Mouse (Mus musculus): ENCODE data around the gene Spaca9. TPM values are rescaled to one million over a fixed set of nuclear protein-coding genes. Genes with fewer than 3 reads are reported as not detected.

The Spaca9 gene
- polyA plus RNA-seq, 1 experiment from 2014 or later = 1.3 TPM

DNA sequence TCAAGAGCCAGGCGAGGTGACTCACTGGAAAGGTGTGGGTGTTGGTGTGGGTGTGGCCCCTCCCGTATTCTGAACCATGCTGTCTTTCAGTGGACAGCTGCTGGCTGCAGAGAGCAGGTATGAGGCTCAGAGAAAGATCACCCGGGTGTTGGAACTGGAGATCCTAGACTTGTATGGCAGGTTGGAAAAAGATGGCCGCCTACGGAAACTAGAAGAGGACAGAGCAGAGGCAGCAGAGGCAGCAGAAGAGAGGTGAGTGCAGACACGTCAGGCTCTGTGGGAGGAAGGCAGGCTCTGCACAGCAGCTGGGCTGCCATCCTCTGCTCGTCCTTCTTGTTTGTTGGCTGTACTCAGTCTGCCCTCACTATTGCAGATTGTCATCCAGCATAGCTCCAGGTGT is 13.6 kb downstream of the Spaca9 start:
- no peak overlapping the region for H3K9ac ChIP-seq (ENCODE audit: low read length)
- 85% methylated on average over 7 of the region's 7 CpGs for WGBS
- DNase-seq (ENCODE audit: low spot score) = no peak

DNA sequence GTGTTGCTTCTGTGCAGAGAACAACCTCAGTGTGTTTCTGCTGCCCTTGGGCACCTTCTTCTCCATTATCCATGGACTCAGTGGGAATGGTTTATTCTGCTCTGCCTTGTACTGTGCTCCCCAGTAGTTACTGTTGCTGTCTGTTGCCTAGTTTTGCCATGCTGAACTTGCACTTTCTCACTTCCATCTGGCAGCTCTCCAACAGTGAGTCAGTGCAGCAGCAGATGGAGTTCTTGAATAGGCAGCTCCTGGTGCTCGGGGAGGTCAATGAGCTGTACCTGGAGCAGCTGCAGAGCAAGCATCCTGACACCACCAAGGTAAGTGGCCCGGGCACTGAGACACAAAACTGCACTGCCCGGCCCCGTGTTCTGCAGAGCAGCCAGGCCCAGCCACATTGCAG is 17.8 kb downstream of the Spaca9 start:
- H3K4me2 ChIP-seq (ENCODE audit: low read length) = no peak overlapping the region
- ATAC-seq (replicated peaks; ENCODE audit: low FRiP score, low TSS enrichment, low read depth) = no peak
- H3K4me1 ChIP-seq (replicated peaks; ENCODE audit: control insufficient read depth, insufficient read depth, low read length) = no peaks in the 10 kb centered on the region
- H3K27me3 ChIP-seq (replicated peaks; ENCODE audit: control insufficient read depth, insufficient read depth, low read length) = no peaks in the 10 kb centered on the region
- WGBS = 88% methylated on average over 4 of the region's 4 CpGs
- H3K4me3 ChIP-seq (ENCODE audit: low read depth, low read length) = no peak overlapping the region
- H3K27ac ChIP-seq (ENCODE audit: low read depth) = no peak overlapping the region
- no peak for DNase-seq (ENCODE audit: low spot score)
- H3K36me3 ChIP-seq (ENCODE audit: control insufficient read depth, insufficient read depth, low read length) = peaks cover 90% of the 10 kb centered on the region
- no peaks in the 10 kb centered on the region for H3K9me3 ChIP-seq (ENCODE audit: control insufficient read depth, low read length)
- no peak overlapping the region for H3K9ac ChIP-seq (ENCODE audit: low read length)

More for the DNA sequence above, 13.6 kb downstream of the Spaca9 start:
- H3K4me1 ChIP-seq (replicated peaks; ENCODE audit: control insufficient read depth, insufficient read depth, low read length) = no peaks in the 10 kb centered on the region
- H3K4me2 ChIP-seq (ENCODE audit: low read length) = no peak overlapping the region
- H3K27ac ChIP-seq (ENCODE audit: low read depth) = no peak overlapping the region
- H3K9me3 ChIP-seq (ENCODE audit: control insufficient read depth, low read length) = no peaks in the 10 kb centered on the region
- H3K36me3 ChIP-seq (ENCODE audit: control insufficient read depth, insufficient read depth, low read length) = peaks cover 67% of the 10 kb centered on the region
- no peak overlapping the region for H3K4me3 ChIP-seq (ENCODE audit: low read depth, low read length)
- no peaks in the 10 kb centered on the region for H3K27me3 ChIP-seq (replicated peaks; ENCODE audit: control insufficient read depth, insufficient read depth, low read length)
- no peak for ATAC-seq (replicated peaks; ENCODE audit: low FRiP score, low TSS enrichment, low read depth)

DNA sequence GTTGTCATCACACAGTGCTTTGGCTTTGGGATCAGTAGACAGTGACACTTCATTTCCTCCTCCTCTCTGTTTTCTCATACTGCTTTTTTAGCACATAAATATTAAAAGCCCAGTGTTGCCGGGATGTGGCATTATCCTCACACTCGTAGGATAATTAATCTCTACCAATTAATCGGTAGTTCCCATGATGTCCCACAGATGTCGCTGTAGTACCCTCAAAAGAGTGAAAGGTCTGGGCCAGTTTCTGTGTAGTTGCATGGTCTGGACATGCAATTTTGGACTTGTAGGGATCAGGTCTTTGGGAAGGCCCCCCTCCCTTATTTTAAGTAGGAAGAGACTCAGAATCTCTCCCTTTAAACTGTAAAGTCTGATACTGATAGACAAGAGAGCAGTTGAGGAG is 18.8 kb downstream of the Spaca9 start:
- H3K4me2 ChIP-seq (ENCODE audit: low read length) = no peak overlapping the region
- H3K4me1 ChIP-seq (replicated peaks; ENCODE audit: control insufficient read depth, insufficient read depth, low read length) = no peaks in the 10 kb centered on the region
- no peak for ATAC-seq (replicated peaks; ENCODE audit: low FRiP score, low TSS enrichment, low read depth)
- 42% methylated on average over 4 of the region's 4 CpGs for WGBS
- no peak for DNase-seq (ENCODE audit: low spot score)
- H3K9ac ChIP-seq (ENCODE audit: low read length) = no peak overlapping the region
- H3K27ac ChIP-seq (ENCODE audit: low read depth) = no peak overlapping the region
- no peak overlapping the region for H3K4me3 ChIP-seq (ENCODE audit: low read depth, low read length)
- peaks cover 90% of the 10 kb centered on the region for H3K36me3 ChIP-seq (ENCODE audit: control insufficient read depth, insufficient read depth, low read length)
- H3K9me3 ChIP-seq (ENCODE audit: control insufficient read depth, low read length) = no peaks in the 10 kb centered on the region
- no peaks in the 10 kb centered on the region for H3K27me3 ChIP-seq (replicated peaks; ENCODE audit: control insufficient read depth, insufficient read depth, low read length)

DNA sequence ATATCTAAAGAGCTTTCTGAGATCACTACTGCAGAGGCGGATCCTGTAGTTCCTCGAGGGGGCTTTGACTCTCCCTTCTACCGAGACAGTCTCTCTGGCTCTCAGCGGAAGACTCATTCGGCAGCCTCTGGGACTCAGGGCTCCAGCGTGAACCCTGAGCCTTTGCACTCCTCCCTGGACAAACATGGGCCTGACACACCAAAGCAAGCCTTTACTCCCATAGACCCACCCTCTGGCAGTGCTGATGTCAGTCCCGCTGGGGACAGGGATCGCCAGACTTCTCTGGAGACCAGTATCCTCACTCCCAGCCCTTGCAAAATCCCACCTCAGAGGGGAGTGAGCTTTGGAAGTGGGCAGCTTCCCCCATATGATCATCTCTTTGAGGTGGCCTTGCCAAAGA is 23.5 kb downstream of the Spaca9 start:
- H3K4me1 ChIP-seq (replicated peaks; ENCODE audit: control insufficient read depth, insufficient read depth, low read length) = no peaks in the 10 kb centered on the region
- no peak overlapping the region for H3K27ac ChIP-seq (ENCODE audit: low read depth)
- peaks cover 89% of the 10 kb centered on the region for H3K36me3 ChIP-seq (ENCODE audit: control insufficient read depth, insufficient read depth, low read length)
- H3K9ac ChIP-seq (ENCODE audit: low read length) = no peak overlapping the region
- 88% methylated on average over 8 of the region's 8 CpGs for WGBS
- H3K27me3 ChIP-seq (replicated peaks; ENCODE audit: control insufficient read depth, insufficient read depth, low read length) = no peaks in the 10 kb centered on the region
- ATAC-seq (replicated peaks; ENCODE audit: low FRiP score, low TSS enrichment, low read depth) = no peak
- no peaks in the 10 kb centered on the region for H3K9me3 ChIP-seq (ENCODE audit: control insufficient read depth, low read length)
- no peak overlapping the region for H3K4me3 ChIP-seq (ENCODE audit: low read depth, low read length)
- no peak for DNase-seq (ENCODE audit: low spot score)
- H3K4me2 ChIP-seq (ENCODE audit: low read length) = no peak overlapping the region

DNA sequence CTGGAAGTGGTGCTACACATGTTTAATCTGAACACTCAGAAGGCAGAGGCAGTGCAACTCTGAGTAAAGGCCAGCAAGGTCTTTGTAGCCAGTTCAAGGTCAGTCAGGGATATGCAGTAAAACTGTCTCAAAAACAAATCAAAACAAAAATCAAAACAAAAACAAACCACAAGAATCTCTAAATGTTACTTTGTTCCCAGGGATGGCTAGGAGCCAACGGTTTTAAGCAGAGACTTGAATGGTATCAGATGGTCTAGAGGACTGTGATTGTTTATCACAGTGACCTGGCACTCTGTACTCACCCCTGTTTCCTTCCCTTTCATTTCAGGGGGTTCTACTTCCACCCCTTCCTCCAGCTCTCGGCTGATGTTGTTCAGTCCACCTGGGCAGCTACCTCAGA is 28.1 kb downstream of the Spaca9 start:
- WGBS = 78% methylated on average over 2 of the region's 2 CpGs
- Histone ChIP-seq H3K4me1 (replicated peaks; ENCODE audit: control insufficient read depth, insufficient read depth, low read length) (no peaks in the 10 kb centered on the region), H3K36me3 (ENCODE audit: control insufficient read depth, insufficient read depth, low read length) (peaks cover 87% of the 10 kb centered on the region), H3K4me2 (ENCODE audit: low read length) (no peak overlapping the region), H3K27ac (ENCODE audit: low read depth) (no peak overlapping the region), H3K4me3 (ENCODE audit: low read depth, low read length) (no peak overlapping the region), H3K27me3 (replicated peaks; ENCODE audit: control insufficient read depth, insufficient read depth, low read length) (no peaks in the 10 kb centered on the region), H3K9me3 (ENCODE audit: control insufficient read depth, low read length) (no peaks in the 10 kb centered on the region), H3K9ac (ENCODE audit: low read length) (no peak overlapping the region)
- ATAC-seq (replicated peaks; ENCODE audit: low FRiP score, low TSS enrichment, low read depth) = no peak
- DNase-seq (ENCODE audit: low spot score) = no peak

DNA sequence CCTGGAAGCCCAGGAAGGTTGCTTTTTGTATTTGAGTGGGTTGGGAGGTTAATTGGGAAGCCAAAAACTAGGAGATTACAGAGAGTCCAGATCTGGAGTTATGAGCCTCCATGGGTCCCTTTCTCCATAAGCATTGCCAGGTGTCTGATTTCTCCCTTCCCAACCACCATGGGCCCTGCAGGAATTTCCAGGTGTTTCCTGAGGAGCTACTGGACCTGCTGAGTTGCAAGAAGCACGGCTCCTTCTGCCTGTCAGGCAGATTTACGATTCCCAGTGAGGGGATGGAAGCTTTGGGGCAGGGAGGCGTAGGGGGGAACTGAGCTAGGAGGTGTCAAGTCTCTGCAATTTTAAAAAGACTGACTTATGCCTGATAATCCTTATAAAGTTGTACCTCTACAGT is 33.7 kb downstream of the Spaca9 start:
- H3K27ac ChIP-seq (ENCODE audit: low read depth) = no peak overlapping the region
- H3K9me3 ChIP-seq (ENCODE audit: control insufficient read depth, low read length) = no peaks in the 10 kb centered on the region
- H3K4me2 ChIP-seq (ENCODE audit: low read length) = no peak overlapping the region
- H3K9ac ChIP-seq (ENCODE audit: low read length) = no peak overlapping the region
- H3K4me3 ChIP-seq (ENCODE audit: low read depth, low read length) = no peak overlapping the region
- peaks cover 88% of the 10 kb centered on the region for H3K36me3 ChIP-seq (ENCODE audit: control insufficient read depth, insufficient read depth, low read length)
- ATAC-seq (replicated peaks; ENCODE audit: low FRiP score, low TSS enrichment, low read depth) = no peak
- no peaks in the 10 kb centered on the region for H3K27me3 ChIP-seq (replicated peaks; ENCODE audit: control insufficient read depth, insufficient read depth, low read length)
- no peak for DNase-seq (ENCODE audit: low spot score)
- 57% methylated on average over 3 of the region's 3 CpGs for WGBS
- no peaks in the 10 kb centered on the region for H3K4me1 ChIP-seq (replicated peaks; ENCODE audit: control insufficient read depth, insufficient read depth, low read length)

DNA sequence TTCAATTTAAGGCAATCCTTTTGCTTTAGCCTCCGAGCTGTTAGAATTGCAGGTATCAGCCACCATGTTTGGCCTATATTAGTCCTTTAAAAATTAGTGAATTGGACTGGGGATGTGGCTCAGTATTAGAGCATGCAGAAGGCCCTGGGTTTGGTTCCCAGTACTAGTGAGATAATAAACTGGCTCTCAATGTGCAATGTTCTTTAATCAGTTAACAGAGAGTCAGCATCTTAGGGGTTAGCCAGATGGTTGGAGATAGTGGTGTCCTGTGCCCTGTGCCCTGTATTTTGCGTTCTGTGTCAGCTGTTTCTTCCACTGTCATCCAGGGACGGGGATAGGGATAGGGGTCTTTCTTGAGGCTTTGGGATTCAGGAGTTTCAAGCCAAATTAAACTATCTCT is 36.6 kb downstream of the Spaca9 start:
- Histone ChIP-seq H3K4me2 (ENCODE audit: low read length) (no peak overlapping the region), H3K27me3 (replicated peaks; ENCODE audit: control insufficient read depth, insufficient read depth, low read length) (no peaks in the 10 kb centered on the region), H3K36me3 (ENCODE audit: control insufficient read depth, insufficient read depth, low read length) (peaks cover 91% of the 10 kb centered on the region), H3K9ac (ENCODE audit: low read length) (no peak overlapping the region), H3K9me3 (ENCODE audit: control insufficient read depth, low read length) (no peaks in the 10 kb centered on the region), H3K4me3 (ENCODE audit: low read depth, low read length) (no peak overlapping the region), H3K4me1 (replicated peaks; ENCODE audit: control insufficient read depth, insufficient read depth, low read length) (no peaks in the 10 kb centered on the region), H3K27ac (ENCODE audit: low read depth) (no peak overlapping the region)
- ATAC-seq (replicated peaks; ENCODE audit: low FRiP score, low TSS enrichment, low read depth) = no peak
- DNase-seq (ENCODE audit: low spot score) = no peak
- WGBS = 86% methylated on average over 3 of the region's 3 CpGs

DNA sequence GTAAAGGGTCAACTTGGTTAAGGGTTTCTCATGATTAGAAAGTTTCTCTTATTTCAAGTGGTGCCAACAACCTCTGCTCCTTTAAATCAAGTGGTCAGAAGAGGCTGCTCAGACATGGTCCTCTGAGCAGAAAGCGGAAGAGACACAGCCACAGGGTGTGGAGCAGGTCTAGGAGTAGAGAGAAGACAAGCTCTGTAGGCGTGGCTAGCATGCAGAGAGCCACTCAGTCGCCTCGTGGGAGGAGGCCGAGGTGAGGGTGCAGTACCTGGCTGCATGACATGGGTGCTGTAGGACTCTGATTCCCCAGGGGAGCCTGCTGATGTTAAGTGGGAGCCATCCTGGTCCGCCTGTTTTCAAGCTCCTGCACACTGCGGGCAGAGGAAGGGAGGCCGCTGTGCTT is 43.3 kb downstream of the Spaca9 start:
- H3K9me3 ChIP-seq (ENCODE audit: control insufficient read depth, low read length) = no peaks in the 10 kb centered on the region
- no peak overlapping the region for H3K4me3 ChIP-seq (ENCODE audit: low read depth, low read length)
- ATAC-seq (replicated peaks; ENCODE audit: low FRiP score, low TSS enrichment, low read depth) (no peak), DNase-seq (ENCODE audit: low spot score) (no peak)
- 78% methylated on average over 8 of the region's 8 CpGs for WGBS
- no peaks in the 10 kb centered on the region for H3K4me1 ChIP-seq (replicated peaks; ENCODE audit: control insufficient read depth, insufficient read depth, low read length)
- H3K27ac ChIP-seq (ENCODE audit: low read depth) = no peak overlapping the region
- H3K36me3 ChIP-seq (ENCODE audit: control insufficient read depth, insufficient read depth, low read length) = peaks cover 52% of the 10 kb centered on the region
- H3K4me2 ChIP-seq (ENCODE audit: low read length) = no peak overlapping the region
- H3K9ac ChIP-seq (ENCODE audit: low read length) = no peak overlapping the region
- H3K27me3 ChIP-seq (replicated peaks; ENCODE audit: control insufficient read depth, insufficient read depth, low read length) = no peaks in the 10 kb centered on the region

DNA sequence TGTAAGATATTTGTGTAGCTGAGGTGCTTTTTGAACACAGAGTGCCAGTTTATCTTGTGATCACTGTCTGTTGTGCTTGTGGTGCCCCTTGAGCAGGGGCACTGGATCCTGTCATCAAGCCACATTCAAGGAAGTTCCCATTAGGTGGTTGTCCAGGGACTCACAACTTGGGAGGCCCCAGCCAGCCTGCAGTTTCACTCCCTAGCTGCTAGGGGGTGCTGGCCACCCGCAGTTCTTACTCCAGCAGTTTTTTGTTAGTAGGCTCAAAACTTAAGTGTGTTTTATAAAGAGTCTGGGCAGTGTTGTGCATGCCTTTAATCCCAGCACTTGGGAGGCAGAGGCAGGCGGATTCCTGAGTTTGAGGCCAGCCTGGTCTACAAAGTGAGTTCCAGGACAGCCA is 45.2 kb downstream of the Spaca9 start:
- no peaks in the 10 kb centered on the region for H3K9me3 ChIP-seq (ENCODE audit: control insufficient read depth, low read length)
- no peaks in the 10 kb centered on the region for H3K27me3 ChIP-seq (replicated peaks; ENCODE audit: control insufficient read depth, insufficient read depth, low read length)
- H3K36me3 ChIP-seq (ENCODE audit: control insufficient read depth, insufficient read depth, low read length) = peaks cover 37% of the 10 kb centered on the region
- no peak overlapping the region for H3K4me3 ChIP-seq (ENCODE audit: low read depth, low read length)
- WGBS = 65% methylated on average over 2 of the region's 2 CpGs
- H3K4me1 ChIP-seq (replicated peaks; ENCODE audit: control insufficient read depth, insufficient read depth, low read length) = no peaks in the 10 kb centered on the region
- ATAC-seq (replicated peaks; ENCODE audit: low FRiP score, low TSS enrichment, low read depth) = no peak
- no peak for DNase-seq (ENCODE audit: low spot score)
- H3K9ac ChIP-seq (ENCODE audit: low read length) = no peak overlapping the region
- no peak overlapping the region for H3K27ac ChIP-seq (ENCODE audit: low read depth)
- no peak overlapping the region for H3K4me2 ChIP-seq (ENCODE audit: low read length)

Measured in intestine, embryonic 14.5 days (tissue).